Mouse (Mus musculus): ENCODE measurements at regions not wholly inside any gene's neighbourhood (a gene's known extent, or its start where the extent isn't known, plus 50 kb on each side); places are given as distances from the start of the nearest gene placed in this dataset.
"Not testable (repeated sequence)": the region's sequence is repeated elsewhere in the genome, so short reads cannot be mapped to it uniquely, and the experiment has no call there.

DNA sequence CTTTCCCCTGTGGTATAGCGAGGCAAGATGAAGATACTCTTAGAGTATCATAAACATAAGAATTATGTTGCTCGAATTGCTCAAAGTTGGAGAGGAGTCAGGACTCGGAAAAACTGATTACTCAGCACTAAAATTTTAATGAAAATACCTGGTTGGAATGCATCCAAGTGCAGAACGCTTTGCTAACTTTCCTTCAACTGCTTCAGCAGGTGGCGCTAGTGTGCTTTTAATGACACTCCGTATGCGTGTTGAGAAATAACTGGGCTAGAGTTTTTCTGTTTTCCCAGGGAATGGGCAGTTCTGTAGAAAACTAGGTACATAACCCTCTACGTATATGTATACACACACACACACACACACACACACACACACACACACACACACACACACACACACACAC lies 221.0 kb downstream of the Grxcr1 start:
- DNase-seq (ENCODE audit: inconsistent age in 2 of 2, low spot score in 1 of 2): peak; percentile 25 to 82

DNA sequence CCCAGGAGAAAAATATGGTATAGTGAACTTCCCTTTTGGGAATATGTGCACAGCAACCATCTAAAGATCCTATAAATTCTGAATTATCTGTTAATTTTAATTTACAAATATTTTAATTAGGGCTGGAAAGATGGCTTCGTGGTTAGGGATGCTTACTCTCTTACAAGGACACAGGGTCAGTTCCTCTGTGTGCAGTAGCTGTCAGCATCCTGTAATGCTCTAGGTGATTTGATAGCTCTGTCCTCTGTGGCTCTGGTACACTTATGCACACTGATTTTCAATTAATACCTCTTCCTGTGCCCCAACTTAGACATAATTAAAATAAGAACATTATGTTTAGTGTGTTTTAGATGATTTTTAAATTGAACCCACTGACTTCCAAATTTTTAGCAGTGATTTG lies 221.8 kb downstream of the Grxcr1 start:
- DNase-seq (ENCODE audit: inconsistent age in 2 of 2, low spot score in 1 of 2): no peak

- peak in 1 of 2 experiments; percentile 50 for DNase-seq (ENCODE audit: inconsistent age in 2 of 2, low spot score in 1 of 2)
These were observed 222.5 kb downstream of the Grxcr1 start for GRCm38 (mm10) chr5:68254111-68254510.

- peak in 1 of 2 experiments; percentile 46 for DNase-seq (ENCODE audit: inconsistent age in 2 of 2, low spot score in 1 of 2)
These were observed 232.6 kb downstream of the Grxcr1 start for GRCm38 (mm10) chr5:68264206-68264605.

- DNase-seq (ENCODE audit: inconsistent age in 2 of 2, low spot score in 1 of 2): no peak
These were observed 242.6 kb downstream of the Grxcr1 start for GRCm38 (mm10) chr5:68274271-68274670.

- DNase-seq (ENCODE audit: inconsistent age in 2 of 2, low spot score in 1 of 2): no peak
These were observed 244.1 kb downstream of the Grxcr1 start for GRCm38 (mm10) chr5:68275558-68276263.

GRCm38 (mm10) chr5:68295774-68296173 lies 264.1 kb downstream of the Grxcr1 start:
- not testable (repeated sequence) for DNase-seq (ENCODE audit: inconsistent age in 2 of 2, low spot score in 1 of 2)

- DNase-seq (ENCODE audit: inconsistent age in 2 of 2, low spot score in 1 of 2): no peak
These were observed 281.6 kb downstream of the Grxcr1 start for GRCm38 (mm10) chr5:68313187-68313586.

DNA sequence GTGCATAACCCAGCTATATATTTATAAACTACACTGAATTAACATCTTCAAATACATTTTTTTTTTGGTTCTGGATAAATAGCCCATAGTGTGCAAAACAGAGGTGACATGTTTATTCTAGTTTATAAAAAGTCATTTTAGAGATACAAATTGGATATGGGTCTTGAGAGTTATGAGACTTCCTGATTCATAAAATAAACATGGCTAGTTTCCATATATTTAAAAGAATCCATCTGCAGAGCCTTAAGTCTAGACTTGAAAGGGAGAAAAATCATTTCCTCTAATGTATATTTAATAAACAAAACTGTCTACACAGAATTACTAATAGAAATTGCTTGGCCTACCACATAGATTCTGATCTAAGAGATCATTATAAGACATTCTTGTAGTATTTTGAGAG lies 287.3 kb downstream of the Grxcr1 start:
- DNase-seq (ENCODE audit: inconsistent age in 2 of 2, low spot score in 1 of 2): no peak

- DNase-seq (ENCODE audit: inconsistent age in 2 of 2, low spot score in 1 of 2): no peak
These were observed 295.5 kb downstream of the Grxcr1 start for GRCm38 (mm10) chr5:68326998-68327593.

- DNase-seq (ENCODE audit: inconsistent age in 2 of 2, low spot score in 1 of 2): no peak
These were observed 297.7 kb downstream of the Grxcr1 start for GRCm38 (mm10) chr5:68329311-68329710.

GRCm38 (mm10) chr5:68329828-68330227 lies 298.2 kb downstream of the Grxcr1 start:
- no peak for DNase-seq (ENCODE audit: inconsistent age in 2 of 2, low spot score in 1 of 2)

- DNase-seq (ENCODE audit: inconsistent age in 2 of 2, low spot score in 1 of 2): no peak
These were observed 319.3 kb downstream of the Grxcr1 start for GRCm38 (mm10) chr5:68350921-68351320.

DNA sequence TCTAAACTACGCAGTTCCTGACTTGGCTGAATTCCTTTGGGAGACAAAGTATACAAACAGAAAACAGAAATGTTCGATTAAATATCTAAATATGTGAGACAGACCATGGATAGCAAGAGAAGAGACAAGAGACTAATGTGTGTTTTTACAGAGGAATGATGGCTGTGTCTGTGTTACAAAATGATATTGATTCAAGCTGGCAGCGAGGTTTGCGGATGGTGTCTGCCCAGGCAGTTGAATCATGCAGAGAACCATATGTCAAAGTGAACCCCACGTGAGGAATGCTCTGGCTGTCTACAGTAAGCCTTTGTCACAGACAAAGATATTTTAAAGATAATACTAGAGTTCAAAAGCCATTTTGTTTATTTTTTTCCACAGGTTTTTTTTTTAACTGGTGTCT lies 320.2 kb downstream of the Grxcr1 start:
- no peak for DNase-seq (ENCODE audit: inconsistent age in 2 of 2, low spot score in 1 of 2)

GRCm38 (mm10) chr5:68353211-68353610 lies 321.6 kb downstream of the Grxcr1 start:
- no peak for DNase-seq (ENCODE audit: inconsistent age in 2 of 2, low spot score in 1 of 2)

GRCm38 (mm10) chr5:68353816-68354215 lies 322.2 kb downstream of the Grxcr1 start:
- not testable (repeated sequence) for DNase-seq (ENCODE audit: inconsistent age in 2 of 2, low spot score in 1 of 2)

- no peak for DNase-seq (ENCODE audit: inconsistent age in 2 of 2, low spot score in 1 of 2)
These were observed 330.1 kb downstream of the Grxcr1 start for GRCm38 (mm10) chr5:68361581-68362211.

DNA sequence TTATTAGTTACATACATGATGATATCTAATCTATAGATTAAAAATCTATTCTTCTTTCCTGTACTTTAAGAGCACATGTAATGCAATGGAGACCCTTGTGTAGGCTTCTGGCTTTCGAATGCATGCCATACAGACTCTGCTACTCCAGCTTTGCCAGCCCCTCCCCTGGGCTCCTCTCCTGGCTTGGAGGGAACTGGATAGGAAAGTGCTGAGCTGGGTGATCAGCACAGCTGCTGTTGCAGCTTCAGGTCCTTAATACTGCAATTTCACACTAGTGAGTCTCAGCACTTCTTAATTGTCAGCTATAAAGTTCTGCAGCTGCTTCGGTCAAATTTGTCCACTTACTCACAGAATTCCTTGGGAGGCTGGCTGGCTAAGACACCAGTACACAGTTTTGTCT lies 341.4 kb downstream of the Grxcr1 start:
- no peak for DNase-seq (ENCODE audit: inconsistent age in 2 of 2, low spot score in 1 of 2)

All from adrenal gland, adult (tissue).